Mouse (Mus musculus) liver, embryonic 16.5 days (tissue): ENCODE measurements around the gene C87436. TPM values are rescaled to one million over a fixed set of nuclear protein-coding genes. Genes with fewer than 3 reads are reported as not detected.

ENCODE experiments used
- ATAC-seq: fragments of 200-750 bp; cut with Nextera tagmentation; 2 replicates; pipeline ENCODE4 v1.8.0; 2017; ENCODE audit warnings: low read depth, mild to moderate bottlenecking, moderate number of reproducible peaks, moderate library complexity
- H3K27ac ChIP-seq: fragments of 300-500 bp; sonication (generic); 2 replicates; pipeline ENCODE4 v1.5.1; 2014; ENCODE audit warnings: mild to moderate bottlenecking, low read length
- H3K27me3 ChIP-seq: fragments of 300-500 bp; sonication (generic); 2 replicates; pipeline ENCODE4 v1.6.1; 2014; ENCODE audit warnings: low read depth, low read length, mixed read lengths; ENCODE audit not compliant: control insufficient read depth, insufficient read depth
- H3K36me3 ChIP-seq: fragments of 300-500 bp; sonication (generic); 2 replicates; pipeline ENCODE4 v1.6.1; 2014; ENCODE audit warnings: mild to moderate bottlenecking; ENCODE audit not compliant: control insufficient read depth, insufficient read depth
- H3K4me1 ChIP-seq: fragments of 300-500 bp; sonication (generic); 2 replicates; pipeline ENCODE4 v1.6.1; 2014; ENCODE audit warnings: low read depth, low read length, mixed read lengths; ENCODE audit not compliant: control insufficient read depth
- H3K4me2 ChIP-seq: fragments of 300-500 bp; sonication (generic); 2 replicates; pipeline ENCODE4 v1.6.1; 2014; ENCODE audit warnings: low read depth, low read length, mixed read lengths
- H3K4me3 ChIP-seq: fragments of 300-500 bp; sonication (generic); 2 replicates; pipeline ENCODE4 v1.5.1; 2014; ENCODE audit warnings: low read depth, mild to moderate bottlenecking, low read length
- H3K9ac ChIP-seq: fragments of 300-500 bp; sonication (generic); 2 replicates; pipeline ENCODE4 v1.6.1; 2014; ENCODE audit warnings: low read depth, low read length
- H3K9me3 ChIP-seq: fragments of 300-500 bp; sonication (generic); replicated peaks from 2 replicates; pipeline ENCODE4 v1.6.1; 2016; ENCODE audit warnings: low read length; ENCODE audit not compliant: control insufficient read depth
- WGBS: fragments of 180-500 bp; shearing (Covaris S2); extraction: QIAGEN DNeasy Blood & Tissue Kit; methylation state at CpG from one replicate; pipeline ENCODE4 v1.1.7; 2014; ENCODE audit not compliant: insufficient replicate concordance; 5-methylcytosine and 5-hydroxymethylcytosine counted together
- polyA plus RNA-seq: library from polyadenylated mRNA; unstranded; fragments of >200 nt; fragmentation: Nextera tagmentation; extraction: Ambion mirVana; gene quantifications from 2 replicates; pipeline ENCODE4 v1.2.1, GENCODE M21; 2015

The C87436 gene
- polyA plus RNA-seq, 1 experiment from 2014 or later: 10.6 TPM

DNA sequence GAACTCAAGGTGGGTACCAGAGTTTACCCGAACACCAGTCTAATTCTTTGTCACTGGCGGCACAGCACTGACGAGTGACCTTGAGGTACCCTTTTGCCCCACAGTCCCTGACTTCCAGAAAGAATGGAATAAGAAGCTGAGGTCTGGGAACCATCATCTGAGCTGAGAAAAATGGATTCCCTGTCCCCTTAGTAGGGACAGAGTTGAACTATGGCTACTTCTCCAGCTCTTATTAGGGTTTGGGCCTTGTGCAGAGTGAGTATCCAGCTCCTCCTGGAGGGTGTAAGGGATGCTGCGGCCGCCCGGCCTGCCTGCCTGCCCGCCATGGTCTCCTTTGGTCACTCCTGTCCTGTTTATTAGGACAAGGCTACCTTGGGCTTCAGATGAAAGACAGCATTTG lies 34.9 kb downstream of the C87436 start:
- no peaks in the 10 kb centered on the region for H3K27me3 ChIP-seq
- H3K27ac ChIP-seq: peak overlapping the region; percentile 80
- H3K9ac ChIP-seq: peak overlapping the region; percentile 72
- ATAC-seq: no peak
- no peaks in the 10 kb centered on the region; the same call in 1 of the 2 replicates for H3K36me3 ChIP-seq
- H3K4me3 ChIP-seq: peak overlapping the region; percentile 68
- peaks cover 18% of the 10 kb centered on the region for H3K4me1 ChIP-seq
- WGBS: 66% methylated on average over 7 of the region's 7 CpGs
- H3K9me3 ChIP-seq: no peaks in the 10 kb centered on the region
- H3K4me2 ChIP-seq: peak overlapping the region; percentile 82

DNA sequence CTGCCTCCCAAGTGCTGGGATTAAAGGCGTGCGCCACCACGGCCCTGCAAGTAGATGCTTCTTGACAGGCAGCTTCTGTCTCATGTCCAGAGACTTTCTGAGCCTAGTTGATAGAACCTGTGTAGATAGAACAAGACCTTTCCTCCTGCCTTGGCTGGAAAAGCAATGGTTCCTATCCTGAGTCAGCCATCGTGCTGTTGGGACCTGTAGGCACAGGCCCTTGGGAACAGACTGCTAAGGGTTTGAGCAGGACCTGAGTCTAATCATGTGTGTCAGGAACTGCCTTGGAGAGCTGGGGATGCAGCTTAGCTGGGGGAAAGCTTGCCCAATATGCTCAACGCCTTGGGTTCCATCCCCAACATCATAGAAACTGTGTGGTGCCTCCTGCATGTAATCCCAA lies 35.9 kb downstream of the C87436 start:
- no peaks in the 10 kb centered on the region for H3K9me3 ChIP-seq
- no peaks in the 10 kb centered on the region; the same call in 1 of the 2 replicates for H3K36me3 ChIP-seq
- H3K27ac ChIP-seq: no peak overlapping the region
- peaks cover 25% of the 10 kb centered on the region for H3K4me1 ChIP-seq
- H3K4me2 ChIP-seq: no peak overlapping the region
- no peak overlapping the region for H3K4me3 ChIP-seq
- WGBS: 91% methylated on average over 5 of the region's 5 CpGs
- ATAC-seq: no peak
- no peak overlapping the region for H3K9ac ChIP-seq
- no peaks in the 10 kb centered on the region for H3K27me3 ChIP-seq

DNA sequence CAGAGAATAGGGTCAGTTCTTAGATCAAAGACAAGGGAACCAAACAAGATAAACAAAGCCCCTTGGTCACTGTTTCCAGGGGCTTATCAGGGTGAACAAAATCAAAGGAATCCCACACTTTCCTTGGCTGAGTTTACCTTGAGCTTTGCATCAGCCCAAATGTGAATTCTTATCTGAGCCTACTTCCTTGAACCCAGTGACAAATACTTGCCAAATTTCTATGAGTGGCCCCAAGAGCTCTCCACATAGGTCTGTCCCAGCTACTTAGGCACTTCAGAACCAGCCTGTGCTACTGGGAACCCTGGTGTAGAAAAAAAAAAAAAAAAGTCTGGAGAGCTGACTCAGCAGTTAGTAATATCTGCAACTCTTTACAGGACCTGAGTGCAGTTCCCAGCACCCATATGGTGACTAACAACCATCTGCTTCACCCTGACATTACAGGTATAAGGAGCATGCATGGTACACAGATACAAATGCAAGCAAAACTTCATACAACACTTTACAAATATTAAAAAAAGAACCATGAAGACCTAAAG lies 36.5 kb downstream of the C87436 start:
- Histone ChIP-seq H3K27ac (no peak overlapping the region), H3K4me1 (peaks cover 25% of the 10 kb centered on the region), H3K9ac (no peak overlapping the region), H3K9me3 (no peaks in the 10 kb centered on the region), H3K4me2 (no peak overlapping the region), H3K4me3 (no peak overlapping the region), H3K36me3 (no peaks in the 10 kb centered on the region; the same call in 1 of the 2 replicates), H3K27me3 (no peaks in the 10 kb centered on the region)
- no peak for ATAC-seq

DNA sequence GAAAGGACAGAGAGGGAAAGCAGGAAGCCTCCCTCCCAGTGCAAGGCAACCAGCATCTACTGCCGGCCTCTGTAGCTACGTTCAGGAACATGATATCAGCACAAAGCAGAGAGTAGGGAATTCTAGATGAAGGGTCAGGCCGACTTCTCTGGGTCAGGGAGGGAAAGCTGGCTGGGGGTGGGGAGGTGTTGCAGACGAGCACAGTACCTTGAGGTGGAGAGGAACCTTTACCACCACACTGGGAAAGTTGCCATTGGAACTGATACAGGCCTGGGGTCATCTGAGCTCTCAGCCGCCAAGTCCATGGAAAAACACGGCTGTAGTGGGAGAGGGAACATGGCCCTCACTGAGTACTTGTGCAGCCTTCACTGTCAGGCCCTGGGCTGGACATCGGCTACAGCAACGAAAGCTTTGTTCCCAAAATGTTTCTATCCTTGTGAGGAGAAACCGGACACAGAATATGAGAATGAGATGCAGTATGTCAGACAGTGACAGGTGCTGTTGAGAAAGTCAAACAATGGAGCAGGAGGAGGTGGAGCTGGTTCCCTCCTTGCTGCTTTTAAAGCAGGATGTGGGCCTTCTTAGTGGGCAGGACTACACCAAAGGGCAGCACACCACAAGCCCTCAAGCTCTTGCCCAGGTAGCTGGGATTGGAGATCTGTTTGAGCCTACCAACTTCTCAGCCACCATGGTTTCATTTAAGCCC lies 37.4 kb downstream of the C87436 start:
- H3K27me3 ChIP-seq: no peaks in the 10 kb centered on the region
- peak overlapping the region; percentile 4; the same call in 1 of the 2 replicates for H3K27ac ChIP-seq
- no peak overlapping the region for H3K4me3 ChIP-seq
- no peaks in the 10 kb centered on the region for H3K36me3 ChIP-seq
- WGBS: 63% methylated on average over 9 of the region's 9 CpGs
- peaks cover 31% of the 10 kb centered on the region for H3K4me1 ChIP-seq
- no peak for ATAC-seq
- H3K4me2 ChIP-seq: no peak overlapping the region
- H3K9ac ChIP-seq: no peak overlapping the region
- H3K9me3 ChIP-seq: no peaks in the 10 kb centered on the region

DNA sequence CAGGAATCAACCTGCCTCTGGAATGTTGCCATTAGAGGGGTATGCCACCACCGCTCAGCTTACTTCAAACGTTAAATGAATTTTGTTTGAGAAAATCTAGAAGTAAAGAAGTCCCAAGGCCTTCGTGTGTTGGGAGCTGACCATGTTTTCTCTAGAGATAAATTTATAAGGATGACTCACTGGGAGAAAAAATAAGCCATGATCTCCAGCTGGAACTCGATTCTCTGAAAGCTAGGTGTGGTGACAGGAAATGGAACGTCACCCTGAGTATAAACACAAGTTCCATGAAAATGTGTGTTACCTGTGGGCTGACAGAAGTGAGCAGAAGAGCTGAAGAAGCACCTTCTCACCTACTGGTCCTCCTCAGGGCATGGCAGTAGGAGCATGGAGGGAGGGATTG lies 38.8 kb downstream of the C87436 start:
- no peak overlapping the region for H3K9ac ChIP-seq
- no peaks in the 10 kb centered on the region for H3K9me3 ChIP-seq
- ATAC-seq: no peak
- H3K27me3 ChIP-seq: no peaks in the 10 kb centered on the region
- WGBS: 58% methylated on average over 5 of the region's 5 CpGs
- H3K4me2 ChIP-seq: no peak overlapping the region
- no peaks in the 10 kb centered on the region for H3K36me3 ChIP-seq
- H3K27ac ChIP-seq: no peak overlapping the region
- H3K4me1 ChIP-seq: peaks cover 24% of the 10 kb centered on the region
- no peak overlapping the region for H3K4me3 ChIP-seq

DNA sequence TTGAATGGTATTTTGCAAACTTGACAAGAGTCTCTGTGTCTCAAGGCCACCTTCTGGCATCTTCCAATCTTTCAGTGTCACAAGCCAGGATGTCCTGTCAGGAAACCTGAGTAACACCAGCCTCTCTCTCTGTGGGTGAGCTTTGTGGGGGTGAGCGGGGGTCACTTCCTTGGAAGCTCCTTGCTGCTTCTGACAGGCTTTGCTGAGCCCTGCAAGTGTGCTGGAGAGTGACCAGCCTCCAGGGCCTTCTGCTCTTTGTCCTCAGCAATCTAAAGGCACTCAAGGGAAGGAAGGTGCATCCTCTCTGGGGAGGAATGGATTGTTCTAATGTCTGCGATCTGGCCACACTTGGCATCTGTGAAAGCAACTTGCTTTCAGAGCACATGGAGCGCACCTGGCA lies 41.1 kb downstream of the C87436 start:
- no peaks in the 10 kb centered on the region for H3K36me3 ChIP-seq
- H3K9me3 ChIP-seq: no peaks in the 10 kb centered on the region
- no peak overlapping the region for H3K9ac ChIP-seq
- no peak overlapping the region for H3K27ac ChIP-seq
- 0 out of 2 replicates have a peak, but pooled peaks have one; percentile 10 for ATAC-seq
- peaks cover 14% of the 10 kb centered on the region for H3K4me1 ChIP-seq
- H3K4me2 ChIP-seq: no peak overlapping the region
- H3K4me3 ChIP-seq: no peak overlapping the region
- H3K27me3 ChIP-seq: no peaks in the 10 kb centered on the region
- WGBS: 55% methylated on average over 3 of the region's 3 CpGs

DNA sequence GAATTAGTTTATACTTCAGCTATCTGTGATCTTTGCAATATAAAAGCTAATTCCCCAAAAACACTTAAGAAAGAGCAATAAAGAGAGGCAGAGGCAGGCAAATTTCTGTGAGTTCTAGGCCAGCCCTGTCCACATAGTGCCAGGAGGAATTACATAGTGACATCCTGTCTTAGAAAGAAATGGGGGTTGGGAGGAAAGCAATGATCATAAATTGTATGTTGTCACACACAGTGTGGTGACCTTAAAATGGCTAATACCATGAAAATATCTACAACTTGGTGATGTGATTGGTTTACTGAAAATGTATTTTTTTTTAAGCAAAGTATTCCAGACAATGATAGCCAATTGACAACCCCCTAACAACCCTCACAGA lies 41.6 kb downstream of the C87436 start:
- Histone ChIP-seq H3K27ac (no peak overlapping the region), H3K4me1 (peaks cover 14% of the 10 kb centered on the region), H3K9me3 (no peaks in the 10 kb centered on the region), H3K4me2 (no peak overlapping the region), H3K9ac (no peak overlapping the region), H3K27me3 (no peaks in the 10 kb centered on the region), H3K4me3 (no peak overlapping the region), H3K36me3 (no peaks in the 10 kb centered on the region)
- ATAC-seq: no peak

GRCm38 (mm10) chr6:86480189-86480831 lies 42.1 kb downstream of the C87436 start:
- Histone ChIP-seq H3K4me2 (peak overlapping the region; percentile 6; the same call in 1 of the 2 replicates), H3K9ac (0 out of 2 replicates have a peak overlapping the region, but pooled peaks have one; percentile 8), H3K27ac (peak overlapping the region; percentile 51), H3K4me3 (0 out of 2 replicates have a peak overlapping the region, but pooled peaks have one; percentile 9), H3K36me3 (no peaks in the 10 kb centered on the region), H3K9me3 (no peaks in the 10 kb centered on the region), H3K27me3 (no peaks in the 10 kb centered on the region), H3K4me1 (peaks cover 14% of the 10 kb centered on the region)
- 18% methylated on average over 9 of the region's 9 CpGs for WGBS
- ATAC-seq: no peak

DNA sequence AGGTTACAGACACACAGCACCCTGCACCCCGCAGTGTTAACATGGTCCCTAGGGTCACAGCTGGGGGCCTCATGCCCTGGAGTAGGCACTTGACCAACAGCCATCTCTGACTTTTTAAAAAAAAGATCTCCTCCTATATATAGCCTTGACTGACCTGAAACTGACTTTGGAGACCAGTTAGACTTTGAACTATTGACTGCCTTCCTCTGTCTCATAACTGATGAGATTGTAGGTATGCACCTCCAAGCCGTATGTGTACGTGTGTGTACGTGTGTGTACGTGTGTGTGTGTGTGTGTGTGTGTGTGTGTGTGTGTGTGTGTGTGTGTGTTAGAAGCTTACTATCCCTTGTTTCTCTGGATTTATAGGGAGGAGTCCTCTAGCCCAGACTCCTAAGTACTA lies 43.7 kb downstream of the C87436 start:
- Histone ChIP-seq H3K27ac (peak overlapping the region; percentile 36; the same call in 1 of the 2 replicates), H3K9me3 (no peaks in the 10 kb centered on the region), H3K27me3 (no peaks in the 10 kb centered on the region), H3K4me3 (no peak overlapping the region), H3K9ac (no peak overlapping the region), H3K4me1 (peaks cover 15% of the 10 kb centered on the region), H3K4me2 (no peak overlapping the region), H3K36me3 (no peaks in the 10 kb centered on the region)
- ATAC-seq: peak; percentile 47
- 67% methylated on average over 5 of the region's 5 CpGs for WGBS
